Mouse (Mus musculus): ENCODE measurements around the gene Gm17409. TPM values are rescaled to one million over a fixed set of nuclear protein-coding genes. Genes with fewer than 3 reads are reported as not detected.
A peak's percentile ranks its signal among the peaks of the same experiment; 100 is the strongest.

Gm17409 gene
- not detected for total RNA-seq (2021)

- no peak for DNase-seq
Observed at GRCm38 (mm10) chr2:58469816-58470215, at the start of gene Gm17409. Gene Gm17409, plus strand, starts transcription at chr2:58470116.

- DNase-seq: no peak
Observed at GRCm38 (mm10) chr2:58423319-58423718, 46.6 kb upstream of the Gm17409 start.

DNA sequence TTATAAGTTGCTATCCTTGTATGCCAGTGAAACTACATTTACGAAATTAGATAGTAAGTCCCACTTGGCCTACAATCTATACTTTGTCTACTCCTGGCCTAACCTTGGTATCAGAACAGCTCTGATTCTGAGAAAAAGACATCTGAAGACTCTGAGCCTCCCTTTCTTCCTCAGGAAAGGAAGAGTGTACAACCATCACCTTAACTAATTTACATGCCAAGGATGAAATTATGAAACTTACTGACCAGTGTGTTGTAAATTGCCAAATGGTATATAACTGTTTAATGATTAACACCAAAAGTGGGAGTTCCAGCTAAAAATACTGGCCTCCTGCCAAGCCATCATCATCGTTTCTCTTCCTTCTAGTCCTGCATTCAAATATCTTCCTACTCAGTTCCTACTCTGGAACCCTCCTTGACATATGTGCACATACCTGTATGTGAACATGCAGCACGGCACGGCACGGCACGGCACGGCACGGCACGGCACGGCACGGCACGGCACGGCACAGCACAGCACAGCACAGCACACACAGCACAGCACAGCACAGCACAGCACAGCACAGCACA lies 44.4 kb upstream of the Gm17409 start:
- DNase-seq: no peak

DNA sequence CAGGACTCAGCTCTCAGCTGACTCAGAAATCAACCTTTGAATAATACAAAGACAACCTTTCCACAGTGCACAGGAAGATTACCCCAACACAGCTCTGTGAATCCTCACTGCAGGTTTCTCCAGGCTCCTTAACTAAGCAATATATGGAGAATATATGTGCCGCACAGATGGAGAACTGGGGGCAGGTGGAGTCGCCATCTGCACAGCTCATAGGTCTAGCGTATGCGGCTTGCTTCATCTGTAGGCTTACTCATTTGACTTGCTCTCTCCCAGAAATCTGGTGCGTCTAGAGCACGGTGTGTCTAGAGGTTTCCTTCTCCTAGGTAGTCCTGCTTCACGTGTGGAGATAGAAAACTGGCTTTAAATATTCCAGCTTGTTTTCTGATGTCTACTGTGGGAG lies 37.7 kb upstream of the Gm17409 start:
- DNase-seq: no peak

DNA sequence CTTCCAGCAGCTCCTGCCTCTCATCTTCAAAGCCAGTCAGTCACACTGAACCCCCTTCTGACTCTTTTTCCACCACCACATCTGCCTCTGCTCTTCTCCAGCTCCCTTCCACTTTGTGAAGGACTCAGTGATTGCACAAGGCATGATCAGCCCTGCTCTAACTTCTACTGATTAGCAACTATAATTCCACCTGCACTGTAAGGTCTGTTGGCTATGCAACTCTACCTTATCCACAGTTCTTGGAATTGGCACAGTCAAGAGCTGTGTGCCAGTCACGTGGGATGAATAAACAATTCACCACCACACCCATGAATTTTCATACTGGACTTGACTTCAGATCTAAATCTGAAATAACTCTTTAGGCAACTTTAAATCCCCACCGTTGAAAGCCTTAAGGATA lies 36.6 kb upstream of the Gm17409 start:
- DNase-seq: no peak

- DNase-seq: no peak
Observed at GRCm38 (mm10) chr2:58434438-58434837, 35.5 kb upstream of the Gm17409 start.

DNA sequence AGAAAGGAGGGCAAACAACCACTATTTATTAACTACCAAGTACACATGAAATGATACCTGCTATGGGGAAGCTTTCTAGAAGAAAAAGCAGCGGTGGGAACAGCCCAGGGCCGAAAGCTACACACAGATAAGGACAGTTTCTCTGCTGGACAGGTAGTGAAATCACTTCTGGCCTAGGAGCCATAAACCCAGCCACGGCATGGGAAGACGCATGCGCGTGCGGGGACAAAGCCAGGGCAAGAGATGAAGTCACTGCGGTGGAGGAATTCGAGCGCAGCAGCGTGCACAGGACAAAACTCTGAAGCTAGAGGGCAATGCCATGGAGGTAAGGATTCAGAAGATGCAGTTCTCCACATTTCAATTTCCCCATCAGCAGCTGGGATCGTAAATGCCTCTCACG lies 34.4 kb upstream of the Gm17409 start:
- DNase-seq: no peak

GRCm38 (mm10) chr2:58436911-58437310 lies 33.0 kb upstream of the Gm17409 start:
- DNase-seq: no peak

DNA sequence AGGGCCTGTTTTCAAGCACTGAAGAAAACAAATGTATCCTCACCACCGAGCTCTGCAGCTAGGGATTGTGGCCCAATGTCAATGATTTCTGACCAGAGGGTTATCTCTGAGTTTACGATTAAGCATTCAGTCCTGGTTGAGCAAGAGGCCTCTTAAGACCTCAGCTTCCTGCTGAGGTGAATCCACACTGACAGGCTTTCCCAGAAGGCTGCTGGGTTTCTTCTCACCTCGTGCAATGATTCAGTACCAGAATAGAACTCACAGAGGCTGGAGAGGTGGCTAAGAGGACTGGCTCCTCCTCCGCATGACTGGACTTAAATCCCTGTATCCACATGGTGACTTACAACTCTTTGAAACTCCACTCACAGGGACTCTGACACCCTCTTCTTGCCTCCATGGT lies 26.8 kb upstream of the Gm17409 start:
- no peak for DNase-seq

DNA sequence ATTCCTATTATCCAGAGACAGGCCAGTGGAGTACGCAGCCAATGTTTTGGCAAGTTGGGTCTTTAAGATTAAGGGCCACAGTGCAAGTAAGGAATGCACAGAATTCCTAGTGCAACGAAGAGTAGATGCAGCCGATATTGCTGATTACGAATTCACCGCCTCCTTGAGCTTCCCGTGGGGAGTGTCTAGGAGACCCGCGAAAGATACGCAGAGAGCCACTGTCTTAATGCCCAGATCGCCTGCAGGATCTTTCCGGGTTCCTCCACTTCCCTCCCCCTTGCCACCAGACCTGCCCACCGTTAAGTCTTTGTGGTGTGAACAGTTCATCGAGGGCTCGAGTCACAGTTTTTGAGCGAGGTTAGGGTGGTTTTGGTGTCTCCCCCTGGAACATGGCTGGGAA lies 22.9 kb upstream of the Gm17409 start:
- no peak for DNase-seq

- DNase-seq: no peak
Observed at GRCm38 (mm10) chr2:58454095-58454865, 15.6 kb upstream of the Gm17409 start.

DNA sequence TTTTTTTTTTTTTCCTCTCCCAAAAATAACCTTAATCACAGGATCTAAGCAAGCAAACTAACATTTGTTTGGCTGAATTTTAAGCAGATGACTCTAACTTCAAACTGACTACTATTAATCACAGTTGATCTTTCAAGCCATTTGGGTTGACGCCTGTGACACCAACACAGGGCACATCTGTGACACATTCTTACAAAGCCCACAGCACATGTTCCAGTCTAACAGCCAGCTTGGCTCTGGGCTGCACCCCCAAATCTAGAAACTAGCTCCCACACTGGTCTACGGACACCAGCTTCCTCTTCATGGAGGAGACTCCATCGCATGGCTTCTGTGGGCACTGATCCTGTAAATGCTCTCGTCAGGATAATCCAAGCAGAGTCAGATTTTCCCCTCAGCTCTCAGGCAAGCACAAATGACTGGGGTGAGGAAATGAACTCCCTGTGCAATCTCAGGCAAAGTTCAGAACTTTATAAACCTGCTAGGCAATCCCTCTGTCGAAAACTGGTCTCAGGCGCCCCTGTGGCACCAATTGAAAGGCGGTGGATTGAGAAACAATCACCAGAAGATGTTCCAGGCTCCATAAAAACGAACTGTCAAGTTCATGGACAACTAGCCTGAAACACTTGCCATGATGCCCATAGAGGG lies 13.0 kb upstream of the Gm17409 start:
- no peak for DNase-seq

DNA sequence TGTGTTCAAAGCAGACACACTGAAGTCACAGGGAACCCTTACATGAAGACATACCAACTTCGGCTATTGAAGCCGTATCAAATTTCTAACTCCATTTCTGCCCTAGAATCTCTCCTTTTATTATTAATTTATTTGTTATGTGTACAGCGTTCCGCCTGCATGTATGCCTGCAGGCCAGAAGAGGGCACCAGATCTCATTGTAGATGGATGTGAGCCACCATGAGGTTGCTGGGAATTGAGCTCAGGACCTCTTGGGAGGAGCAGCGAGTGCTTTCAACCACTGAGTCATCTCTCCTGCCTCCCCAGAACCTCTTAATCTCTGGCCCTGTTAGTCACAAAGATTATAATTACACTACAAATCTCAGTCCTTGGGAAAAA lies 12.4 kb upstream of the Gm17409 start:
- DNase-seq: no peak

DNA sequence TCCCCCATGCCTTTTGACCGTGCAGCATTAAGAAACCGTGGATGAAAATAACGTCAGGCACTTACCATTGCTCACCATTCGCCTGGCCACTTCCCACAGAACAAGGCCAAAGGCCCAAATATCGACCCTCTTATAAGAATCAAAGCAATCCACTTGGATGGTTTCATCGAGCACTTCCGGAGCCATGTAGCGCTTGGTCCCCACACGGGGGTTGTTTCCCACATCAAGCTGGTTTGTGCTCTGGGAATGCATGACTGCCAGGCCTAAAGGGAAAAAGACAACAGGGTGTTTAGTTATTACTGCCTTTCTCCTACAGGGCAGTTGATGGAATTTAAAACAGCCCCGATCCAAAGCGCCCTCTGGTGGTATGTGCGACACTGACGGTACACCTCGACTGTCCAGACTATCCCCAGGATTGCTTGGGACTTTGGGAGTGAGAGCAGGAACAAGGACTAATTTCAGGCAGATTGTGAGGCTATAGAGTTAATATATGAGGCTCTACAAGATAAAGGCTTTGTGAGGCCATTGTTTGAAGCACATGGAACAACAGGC lies 11.0 kb upstream of the Gm17409 start:
- peak; percentile 50 for DNase-seq

- DNase-seq: no peak
Observed at GRCm38 (mm10) chr2:58470290-58470689, 374 bp downstream of the Gm17409 start.

- no peak for DNase-seq
Observed at GRCm38 (mm10) chr2:58475578-58475977, 5.7 kb downstream of the Gm17409 start.

DNA sequence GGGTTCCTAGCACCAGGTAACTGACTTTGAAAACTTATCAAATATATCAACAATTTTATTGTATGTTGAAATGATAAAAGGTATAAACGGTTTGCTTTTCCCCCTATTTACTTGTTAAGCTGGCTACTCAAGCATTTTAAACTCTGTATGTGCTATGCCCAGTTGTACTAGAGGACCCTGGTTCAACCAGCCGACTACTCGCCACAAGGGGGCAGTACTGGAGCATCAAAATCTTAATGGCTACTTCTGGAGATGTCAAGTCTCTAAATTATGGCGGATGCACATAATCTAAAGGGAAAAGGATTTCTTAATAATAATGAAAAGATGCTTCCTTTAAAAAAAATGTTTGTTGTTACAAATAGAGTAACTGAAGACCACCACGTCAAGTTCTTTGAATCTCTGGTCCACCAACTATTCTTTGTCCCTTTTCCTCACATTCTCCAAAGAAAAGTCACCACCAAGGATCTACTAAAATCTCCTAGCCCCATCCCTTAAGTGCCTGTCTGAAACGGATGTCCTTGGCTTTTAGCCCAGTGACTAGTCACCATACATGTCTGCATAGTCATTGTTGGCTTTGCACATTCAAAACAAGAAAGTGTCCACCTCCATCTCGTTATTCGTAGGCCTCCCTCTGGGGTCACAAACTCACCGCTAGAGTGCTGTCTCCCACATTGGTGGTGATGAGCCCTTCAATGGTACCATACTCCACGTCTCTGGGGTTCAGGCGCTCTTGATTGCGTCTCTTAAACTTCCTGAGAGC lies 7.2 kb downstream of the Gm17409 start:
- peak; percentile 93 for DNase-seq

DNA sequence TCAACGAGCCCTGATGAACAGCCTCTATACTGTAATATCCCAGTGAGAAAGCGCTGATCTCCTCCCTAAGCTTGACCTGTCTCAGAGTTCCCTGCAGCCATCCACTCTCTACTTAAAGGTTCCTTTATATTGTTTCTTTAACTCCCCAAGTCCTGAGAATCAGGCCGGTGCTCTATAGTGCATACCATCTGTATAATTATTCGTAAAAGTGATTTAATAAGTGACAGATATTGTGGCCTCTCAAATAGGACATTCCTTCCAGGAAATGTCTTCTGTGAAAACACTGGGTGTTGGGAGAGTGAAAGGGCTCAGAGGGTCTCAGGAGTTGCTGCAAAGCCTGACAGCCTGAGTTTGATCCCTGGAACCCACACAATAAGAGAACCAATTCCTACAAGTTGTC lies 8.2 kb downstream of the Gm17409 start:
- no peak for DNase-seq

DNA sequence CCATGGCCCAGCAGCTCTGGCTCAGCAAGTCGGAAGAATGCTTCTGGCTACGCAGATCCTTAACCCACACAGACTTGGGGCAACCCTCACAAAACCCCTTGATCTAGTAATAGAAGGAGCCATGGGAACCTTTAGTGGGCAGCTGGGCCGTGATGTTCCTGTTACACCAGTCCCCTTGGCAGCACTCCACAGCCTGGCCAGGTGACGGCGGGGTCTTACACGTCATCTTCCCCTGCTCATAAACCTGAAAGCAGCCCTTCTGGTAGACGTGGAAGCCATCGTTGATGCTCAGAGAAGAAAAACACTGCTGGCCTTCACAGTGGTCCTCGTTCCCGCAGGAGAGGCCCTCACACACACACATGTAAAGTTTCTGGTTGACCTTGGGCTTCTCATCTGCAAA lies 9.6 kb downstream of the Gm17409 start:
- no peak for DNase-seq

DNA sequence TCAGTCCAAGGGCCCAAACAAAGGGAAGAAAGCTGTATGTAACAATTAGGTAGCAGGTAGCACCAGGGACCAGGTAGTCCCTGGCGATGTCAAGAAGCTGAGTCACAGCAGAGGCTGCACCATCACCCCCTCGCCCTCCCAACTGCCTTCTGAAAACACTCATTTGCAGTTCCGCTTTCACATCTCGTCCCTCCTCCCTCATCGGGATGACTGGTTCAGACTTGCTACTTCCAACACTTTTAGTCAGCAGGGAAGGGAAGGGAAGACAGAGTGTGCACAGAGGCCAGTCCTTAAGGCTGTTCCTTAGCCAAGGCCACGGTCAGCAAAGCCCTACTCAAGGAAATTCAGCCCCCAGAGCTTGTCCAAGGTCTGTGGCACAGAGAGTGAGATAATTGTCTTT lies 10.8 kb downstream of the Gm17409 start:
- no peak for DNase-seq

DNA sequence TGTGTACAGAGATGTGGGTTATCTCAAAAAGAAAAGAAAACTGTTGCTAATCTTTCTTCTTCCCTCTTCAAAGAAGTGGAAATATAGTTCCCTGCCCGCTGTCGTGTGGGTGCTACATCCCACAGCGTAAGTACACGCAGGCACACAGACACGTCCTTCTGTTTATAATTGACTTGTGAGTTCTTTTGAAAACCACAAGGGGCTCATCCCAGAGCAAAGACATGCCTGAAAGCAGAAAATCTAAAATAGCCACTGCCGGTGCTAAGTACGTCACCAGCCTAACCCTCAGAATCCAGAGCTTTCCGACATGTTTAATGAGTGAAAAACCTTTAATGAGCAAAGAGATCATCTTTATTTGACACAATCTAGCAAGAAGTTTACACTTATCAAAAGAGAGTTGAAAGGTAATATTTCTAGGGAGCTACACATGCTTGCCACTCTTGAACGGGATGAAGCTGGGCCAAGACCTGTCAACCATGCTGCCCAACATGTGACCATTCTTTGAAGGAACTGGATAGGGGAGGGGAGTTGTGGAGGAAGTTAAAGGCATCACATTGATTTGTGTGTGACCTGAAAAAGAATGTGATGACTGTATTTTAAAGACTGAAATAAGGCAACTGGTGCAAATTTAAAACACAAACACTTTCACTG lies 11.7 kb downstream of the Gm17409 start:
- no peak for DNase-seq

DNA sequence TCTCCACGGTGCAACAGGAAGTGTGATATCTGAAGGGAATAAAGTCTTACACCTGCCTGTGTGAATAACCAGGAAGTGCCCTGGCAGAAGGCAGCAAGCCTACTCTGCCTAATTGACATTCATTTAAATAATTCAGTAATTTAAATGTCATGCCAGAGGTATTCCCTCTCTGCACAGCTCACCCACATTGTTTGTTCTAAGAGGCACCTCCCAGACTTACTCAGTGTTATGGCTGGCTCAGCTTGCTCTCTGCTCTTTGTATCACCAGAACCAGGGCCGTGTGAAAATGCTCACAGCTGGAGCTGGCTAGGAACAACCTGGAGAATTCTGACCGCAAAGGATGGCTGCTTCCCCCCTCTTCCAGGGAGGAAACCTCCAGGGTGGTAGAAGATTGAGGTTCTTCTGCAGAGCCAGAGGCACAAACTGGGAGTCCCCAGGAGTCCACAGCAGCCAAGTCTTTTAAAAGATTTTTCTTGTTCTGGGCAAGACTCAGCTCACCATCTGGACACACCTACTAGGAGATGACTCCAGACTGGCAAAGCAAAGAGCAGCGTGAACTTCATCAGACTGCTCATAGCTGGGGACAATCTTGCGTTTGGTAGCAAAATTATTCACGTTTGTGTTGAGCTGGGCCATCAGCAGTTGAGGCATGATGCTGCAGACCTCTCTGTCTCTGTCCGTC lies 14.5 kb downstream of the Gm17409 start:
- no peak for DNase-seq

Data from heart, postnatal 4 days (tissue).